Mouse (Mus musculus) CH12F3 (cell line): ENCODE measurements around the gene Scube2.

Experiments used
- in situ Hi-C: fragments of 300-500 bp; cut with MboI; formaldehyde crosslinking; loops from 2 replicates; pipeline ENCODE4 v1.14.3; 2020; ENCODE audit warnings: low sequenced_read_pairs

Scube2 gene

GRCm38 (mm10) chr7:109852017-109852416 lies 13.5 kb downstream of the Scube2 start:
- in situ Hi-C loops, result no loop called here

- in situ Hi-C loops, result no loop called here
Measured at GRCm38 (mm10) chr7:109850531-109850930, 14.9 kb downstream of the Scube2 start.

- in situ Hi-C loops, result no loop called here
Measured at GRCm38 (mm10) chr7:109849750-109850434, 15.6 kb downstream of the Scube2 start.

- in situ Hi-C loops, result no loop called here
Measured at GRCm38 (mm10) chr7:109848867-109849733, 16.4 kb downstream of the Scube2 start.

GRCm38 (mm10) chr7:109844100-109844499 lies 21.4 kb downstream of the Scube2 start:
- in situ Hi-C loops, result no loop called here

GRCm38 (mm10) chr7:109841618-109842418 lies 23.7 kb downstream of the Scube2 start:
- in situ Hi-C loops, result no loop called here

GRCm38 (mm10) chr7:109841031-109841430 lies 24.4 kb downstream of the Scube2 start:
- in situ Hi-C loops, result no loop called here

GRCm38 (mm10) chr7:109838613-109839012 lies 26.9 kb downstream of the Scube2 start:
- in situ Hi-C loops, result no loop called here

GRCm38 (mm10) chr7:109837651-109838050 lies 27.8 kb downstream of the Scube2 start:
- in situ Hi-C loops, result no loop called here

GRCm38 (mm10) chr7:109834894-109835293 lies 30.6 kb downstream of the Scube2 start:
- in situ Hi-C loops, result no loop called here

- in situ Hi-C loops, result no loop called here
Measured at GRCm38 (mm10) chr7:109831376-109831775, 34.1 kb downstream of the Scube2 start.

- in situ Hi-C loops, result no loop called here
Measured at GRCm38 (mm10) chr7:109826911-109827310, 38.6 kb downstream of the Scube2 start.

GRCm38 (mm10) chr7:109825293-109825692 lies 40.2 kb downstream of the Scube2 start:
- in situ Hi-C loops, result no loop called here

- in situ Hi-C loops, result no loop called here
Measured at GRCm38 (mm10) chr7:109818600-109818999, 46.9 kb downstream of the Scube2 start.

GRCm38 (mm10) chr7:109817954-109818353 lies 47.5 kb downstream of the Scube2 start:
- in situ Hi-C loops, result no loop called here

GRCm38 (mm10) chr7:109813330-109814140 lies 51.9 kb downstream of the Scube2 start:
- in situ Hi-C loops, result no loop called here

GRCm38 (mm10) chr7:109807616-109808485 lies 57.6 kb downstream of the Scube2 start:
- in situ Hi-C loops, result no loop called here

GRCm38 (mm10) chr7:109804843-109805242 lies 60.6 kb downstream of the Scube2 start:
- in situ Hi-C loops, result no loop called here

- in situ Hi-C loops, result no loop called here
Measured at GRCm38 (mm10) chr7:109804355-109804754, 61.1 kb downstream of the Scube2 start.
